Mouse (Mus musculus) thymus, adult 2 months (tissue): ENCODE results near the gene Snrk.

Experiments
- CTCF ChIP-seq: fragments of 200-500 bp; IDR thresholded peaks from 2 replicates; pipeline ENCODE4 v1.5.1; 2012; ENCODE audit warnings: mild to moderate bottlenecking, control low read depth, low read length, moderate library complexity, borderline replicate concordance; ENCODE audit not compliant: control insufficient read depth, poor library complexity, insufficient read depth; ENCODE audit errors: extremely low read depth
- POLR2A ChIP-seq: fragments of 200-500 bp; IDR thresholded peaks from 2 replicates; pipeline ENCODE4 v1.6.1; 2012; ENCODE audit warnings: mild to moderate bottlenecking, low read length, control low read depth, moderate library complexity; ENCODE audit not compliant: control insufficient read depth, poor library complexity, insufficient read depth; ENCODE audit errors: extremely low read depth

- no peak for TF ChIP-seq CTCF
- no peak for TF ChIP-seq POLR2A
These were observed 22.2 kb downstream of the Snrk start for GRCm38 (mm10) chr9:122139236-122139635.
